Mouse (Mus musculus): ENCODE data around the gene Sec14l3. TPM values are rescaled to one million over a fixed set of nuclear protein-coding genes. Genes with fewer than 3 reads are reported as not detected.
"Not testable (repeated sequence)": the region's sequence is repeated elsewhere in the genome, so short reads cannot be mapped to it uniquely, and the experiment has no call there.

The Sec14l3 gene
- polyA plus RNA-seq (2015; fragmentation: Nextera tagmentation; extraction: Ambion mirVana): not detected in 2 replicates

GRCm38 (mm10) chr11:4064627-4065122 is at the start of gene Sec14l3:
TSS of gene Sec14l3 (plus strand) at chr11:4064841.
- Histone ChIP-seq H3K36me3 (ENCODE audit: control insufficient read depth, insufficient read depth) (no peaks in the 10 kb centered on the region), H3K4me2 (ENCODE audit: low read depth, low read length) (no peak within 1 kb of the TSS), H3K9ac (ENCODE audit: low read depth, low read length) (no peak within 1 kb of the TSS), H3K27me3 (ENCODE audit: control insufficient read depth, insufficient read depth, low read depth, low read length) (no peaks in the 10 kb centered on the region), H3K27ac (ENCODE audit: low read length) (no peak within 1 kb of the TSS), H3K4me3 (ENCODE audit: low read depth, low read length) (no peak within 1 kb of the TSS), H3K9me3 (replicated peaks; ENCODE audit: control insufficient read depth, low read length) (no peaks in the 10 kb centered on the region), H3K4me1 (ENCODE audit: control insufficient read depth, low read depth, low read length) (no peaks in the 10 kb centered on the region)
- 32% methylated on average over 5 of the region's 5 CpGs for WGBS (ENCODE audit: insufficient replicate concordance)
- no peak for ATAC-seq (ENCODE audit: low read depth)

DNA sequence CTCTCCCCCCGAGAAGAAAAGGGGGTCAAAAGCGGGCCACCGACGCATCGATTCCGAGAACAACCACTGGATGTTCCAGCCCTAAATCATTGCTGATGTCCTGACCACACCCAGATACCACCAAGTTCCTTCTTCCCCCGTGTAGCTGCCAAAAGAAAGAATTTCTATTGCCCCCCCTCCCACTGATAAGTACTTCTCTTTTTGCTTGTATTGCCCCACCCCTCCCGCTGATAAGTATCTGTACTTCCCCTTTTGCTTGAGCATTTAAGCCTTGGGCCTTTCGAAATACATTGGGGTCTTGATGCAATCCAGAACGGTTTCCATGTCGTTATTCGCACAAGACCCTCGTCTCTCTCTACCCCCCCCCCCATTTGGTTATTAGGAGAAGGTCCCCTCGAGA is 48.8 kb upstream of the Sec14l3 start:
- not testable (repeated sequence) for H3K4me1 ChIP-seq (ENCODE audit: control insufficient read depth, low read depth, low read length); H3K4me2 ChIP-seq (ENCODE audit: low read depth, low read length); H3K9ac ChIP-seq (ENCODE audit: low read depth, low read length); H3K27ac ChIP-seq (ENCODE audit: low read length); ATAC-seq (ENCODE audit: low read depth); H3K36me3 ChIP-seq (ENCODE audit: control insufficient read depth, insufficient read depth); H3K4me3 ChIP-seq (ENCODE audit: low read depth, low read length); H3K27me3 ChIP-seq (ENCODE audit: control insufficient read depth, insufficient read depth, low read depth, low read length); H3K9me3 ChIP-seq (replicated peaks; ENCODE audit: control insufficient read depth, low read length)
- 70% methylated on average over 14 of the region's 14 CpGs for WGBS (ENCODE audit: insufficient replicate concordance)

- H3K27ac ChIP-seq (ENCODE audit: low read length); H3K36me3 ChIP-seq (ENCODE audit: control insufficient read depth, insufficient read depth); ATAC-seq (ENCODE audit: low read depth); H3K9me3 ChIP-seq (replicated peaks; ENCODE audit: control insufficient read depth, low read length); H3K27me3 ChIP-seq (ENCODE audit: control insufficient read depth, insufficient read depth, low read depth, low read length); H3K9ac ChIP-seq (ENCODE audit: low read depth, low read length); H3K4me3 ChIP-seq (ENCODE audit: low read depth, low read length); H3K4me2 ChIP-seq (ENCODE audit: low read depth, low read length); H3K4me1 ChIP-seq (ENCODE audit: control insufficient read depth, low read depth, low read length): not testable (repeated sequence)
- 64% methylated on average over 13 of the region's 13 CpGs for WGBS (ENCODE audit: insufficient replicate concordance)
Observed at GRCm38 (mm10) chr11:4022111-4022510, 42.5 kb upstream of the Sec14l3 start.

- Histone ChIP-seq H3K27ac (ENCODE audit: low read length) (no peak overlapping the region), H3K36me3 (ENCODE audit: control insufficient read depth, insufficient read depth) (no peaks in the 10 kb centered on the region), H3K9ac (ENCODE audit: low read depth, low read length) (no peak overlapping the region), H3K4me3 (ENCODE audit: low read depth, low read length) (no peak overlapping the region), H3K4me1 (ENCODE audit: control insufficient read depth, low read depth, low read length) (no peaks in the 10 kb centered on the region), H3K27me3 (ENCODE audit: control insufficient read depth, insufficient read depth, low read depth, low read length) (no peaks in the 10 kb centered on the region), H3K4me2 (ENCODE audit: low read depth, low read length) (no peak overlapping the region), H3K9me3 (replicated peaks; ENCODE audit: control insufficient read depth, low read length) (no peaks in the 10 kb centered on the region)
- WGBS (ENCODE audit: insufficient replicate concordance): 33% methylated on average over 2 of the region's 2 CpGs
- ATAC-seq (ENCODE audit: low read depth): no peak
Observed at GRCm38 (mm10) chr11:4023321-4023720, 41.3 kb upstream of the Sec14l3 start.

DNA sequence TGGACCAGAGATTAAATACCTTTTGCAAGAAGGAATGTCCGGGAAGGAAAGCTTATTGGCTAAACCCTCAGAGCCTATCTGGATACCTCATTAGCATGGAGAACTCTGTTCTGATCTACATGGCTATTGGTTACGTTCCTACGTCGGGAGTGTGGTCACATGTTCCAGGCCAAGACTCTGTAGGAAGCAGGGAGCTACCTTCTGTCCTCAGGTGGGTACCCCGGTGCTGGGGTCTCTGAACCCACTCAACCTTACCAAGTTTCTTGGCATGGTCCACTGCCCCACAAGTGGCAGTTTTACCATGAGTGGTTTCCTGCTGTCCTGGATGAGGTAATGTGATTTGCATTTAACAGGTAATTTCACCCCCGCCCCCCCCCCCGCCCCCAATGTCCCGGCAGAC is 37.6 kb upstream of the Sec14l3 start:
- H3K4me2 ChIP-seq (ENCODE audit: low read depth, low read length): no peak overlapping the region
- no peak overlapping the region for H3K27ac ChIP-seq (ENCODE audit: low read length)
- no peak overlapping the region for H3K9ac ChIP-seq (ENCODE audit: low read depth, low read length)
- H3K9me3 ChIP-seq (replicated peaks; ENCODE audit: control insufficient read depth, low read length): no peaks in the 10 kb centered on the region
- H3K4me1 ChIP-seq (ENCODE audit: control insufficient read depth, low read depth, low read length): no peaks in the 10 kb centered on the region
- no peak for ATAC-seq (ENCODE audit: low read depth)
- no peaks in the 10 kb centered on the region for H3K27me3 ChIP-seq (ENCODE audit: control insufficient read depth, insufficient read depth, low read depth, low read length)
- WGBS (ENCODE audit: insufficient replicate concordance): 64% methylated on average over 8 of the region's 8 CpGs
- H3K4me3 ChIP-seq (ENCODE audit: low read depth, low read length): no peak overlapping the region
- no peaks in the 10 kb centered on the region for H3K36me3 ChIP-seq (ENCODE audit: control insufficient read depth, insufficient read depth)

DNA sequence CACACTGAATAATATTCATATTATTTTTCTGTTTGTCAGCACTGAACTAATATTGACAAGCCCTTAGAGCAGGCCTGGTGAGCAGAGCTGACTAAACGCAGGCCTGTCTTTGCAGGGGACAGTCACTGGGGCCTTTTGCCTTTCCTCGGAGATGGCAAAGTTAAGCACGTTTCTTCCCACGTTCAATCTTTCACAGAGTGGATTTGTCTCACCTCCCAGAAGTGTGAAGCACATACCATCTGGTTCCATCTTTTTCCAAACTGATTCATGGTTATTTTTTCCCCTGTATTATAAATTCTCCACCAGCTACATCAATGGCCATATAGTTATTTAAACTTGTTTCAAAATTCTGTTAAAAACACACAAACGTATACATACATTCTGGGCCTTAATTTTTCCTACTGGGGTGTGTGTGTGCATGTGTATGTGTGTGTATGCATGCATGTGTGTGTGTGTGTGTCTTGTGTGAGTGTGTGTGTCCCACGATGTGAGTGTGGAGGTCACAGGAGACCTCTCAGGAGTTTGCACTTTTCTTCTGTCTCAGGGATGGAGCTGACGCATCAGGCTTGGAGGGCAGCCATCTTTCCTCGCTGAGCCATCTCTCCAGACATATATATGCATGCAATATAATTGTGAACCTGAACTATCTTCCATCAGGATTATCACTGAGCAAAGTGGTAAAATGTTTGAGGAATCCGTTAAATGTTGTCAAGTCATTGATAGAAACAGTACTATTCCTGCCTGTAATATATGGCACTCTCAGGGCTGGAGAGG is 36.9 kb upstream of the Sec14l3 start:
- H3K9me3 ChIP-seq (replicated peaks; ENCODE audit: control insufficient read depth, low read length): no peaks in the 10 kb centered on the region
- no peaks in the 10 kb centered on the region for H3K36me3 ChIP-seq (ENCODE audit: control insufficient read depth, insufficient read depth)
- H3K4me3 ChIP-seq (ENCODE audit: low read depth, low read length): no peak overlapping the region
- peaks cover 1% of the 10 kb centered on the region; the same call in 1 of the 2 replicates for H3K4me1 ChIP-seq (ENCODE audit: control insufficient read depth, low read depth, low read length)
- WGBS (ENCODE audit: insufficient replicate concordance): 58% methylated on average over 9 of the region's 9 CpGs
- H3K27ac ChIP-seq (ENCODE audit: low read length): no peak overlapping the region
- no peak overlapping the region for H3K9ac ChIP-seq (ENCODE audit: low read depth, low read length)
- H3K4me2 ChIP-seq (ENCODE audit: low read depth, low read length): no peak overlapping the region
- no peaks in the 10 kb centered on the region for H3K27me3 ChIP-seq (ENCODE audit: control insufficient read depth, insufficient read depth, low read depth, low read length)
- no peak for ATAC-seq (ENCODE audit: low read depth)

GRCm38 (mm10) chr11:4029343-4029742 is 35.3 kb upstream of the Sec14l3 start:
- no peak for ATAC-seq (ENCODE audit: low read depth)
- no peak overlapping the region for H3K4me2 ChIP-seq (ENCODE audit: low read depth, low read length)
- 51% methylated on average over 4 of the region's 4 CpGs for WGBS (ENCODE audit: insufficient replicate concordance)
- H3K27ac ChIP-seq (ENCODE audit: low read length): no peak overlapping the region
- H3K4me1 ChIP-seq (ENCODE audit: control insufficient read depth, low read depth, low read length): peaks cover 2% of the 10 kb centered on the region; the same call in 1 of the 2 replicates
- no peaks in the 10 kb centered on the region for H3K27me3 ChIP-seq (ENCODE audit: control insufficient read depth, insufficient read depth, low read depth, low read length)
- H3K36me3 ChIP-seq (ENCODE audit: control insufficient read depth, insufficient read depth): no peaks in the 10 kb centered on the region
- H3K9me3 ChIP-seq (replicated peaks; ENCODE audit: control insufficient read depth, low read length): no peaks in the 10 kb centered on the region
- H3K4me3 ChIP-seq (ENCODE audit: low read depth, low read length): no peak overlapping the region
- no peak overlapping the region for H3K9ac ChIP-seq (ENCODE audit: low read depth, low read length)

DNA sequence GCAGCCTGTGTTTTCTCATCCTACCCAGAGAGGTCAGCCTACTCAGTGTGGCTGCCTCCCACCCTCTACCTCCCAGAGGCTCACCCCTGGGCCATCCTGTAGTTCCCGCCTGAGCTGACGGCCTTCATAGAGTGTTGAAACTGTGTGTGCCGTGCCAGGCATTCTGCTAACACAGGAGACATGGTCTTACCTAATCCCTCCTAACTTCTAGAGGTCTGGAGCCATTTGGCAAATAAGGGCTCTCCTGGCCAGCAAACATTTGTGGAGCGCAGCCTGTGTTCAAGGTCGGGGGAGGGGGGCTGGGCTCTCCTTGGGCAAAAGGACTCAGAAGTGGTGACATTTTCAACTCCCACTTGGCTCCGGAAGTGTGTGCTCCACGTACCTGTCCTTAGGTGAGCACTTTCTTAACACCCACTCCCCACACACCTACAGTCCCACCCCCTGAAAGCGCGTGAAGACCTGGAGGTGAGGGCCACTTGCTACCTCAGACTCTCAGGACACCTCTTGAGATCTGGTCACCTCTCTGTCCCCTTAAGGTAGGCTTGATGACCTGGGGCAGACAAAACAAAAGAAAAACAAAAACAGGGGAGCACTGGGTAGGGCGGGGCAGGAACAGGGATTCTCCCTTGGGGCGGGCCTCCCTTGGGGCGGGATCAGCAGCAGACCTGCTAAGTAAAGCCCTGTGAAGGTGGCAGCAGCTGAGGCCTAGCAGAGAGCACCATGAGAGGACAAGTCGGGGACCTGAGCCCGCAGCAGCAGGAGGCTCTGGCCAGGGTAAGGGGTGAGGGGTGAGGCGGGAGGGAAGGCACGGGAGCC is 33.3 kb upstream of the Sec14l3 start, which contains the start of gene Sec14l4:
TSS of gene Sec14l4 (plus strand) at position 337 of the 816 bp plus-strand sequence.
- peak; percentile 67 for ATAC-seq (ENCODE audit: low read depth)
- Histone ChIP-seq H3K4me2 (ENCODE audit: low read depth, low read length) (peak within 1 kb of the TSS; percentile 29), H3K36me3 (ENCODE audit: control insufficient read depth, insufficient read depth) (no peaks in the 10 kb centered on the region), H3K9me3 (replicated peaks; ENCODE audit: control insufficient read depth, low read length) (no peaks in the 10 kb centered on the region), H3K27ac (ENCODE audit: low read length) (peak within 1 kb of the TSS; percentile 22), H3K4me3 (ENCODE audit: low read depth, low read length) (peak within 1 kb of the TSS; percentile 20), H3K4me1 (ENCODE audit: control insufficient read depth, low read depth, low read length) (peaks cover 2% of the 10 kb centered on the region; the same call in 1 of the 2 replicates), H3K27me3 (ENCODE audit: control insufficient read depth, insufficient read depth, low read depth, low read length) (no peaks in the 10 kb centered on the region), H3K9ac (ENCODE audit: low read depth, low read length) (no peak within 1 kb of the TSS; the same call in 1 of the 2 replicates)
- WGBS (ENCODE audit: insufficient replicate concordance): 48% methylated on average over 16 of the region's 16 CpGs
